Mouse (Mus musculus) testis, adult 2 months (tissue): ENCODE measurements around the gene Znrf1.

Experiments used
- CTCF ChIP-seq: fragments of 200-500 bp; IDR thresholded peaks from 2 replicates; pipeline ENCODE4 v1.5.1; 2012; ENCODE audit warnings: low read depth, mild to moderate bottlenecking, inconsistent platforms, low read length, moderate library complexity; ENCODE audit not compliant: control insufficient read depth, insufficient read depth, insufficient replicate concordance
- POLR2A ChIP-seq: fragments of 200-500 bp; IDR thresholded peaks from 2 replicates; pipeline ENCODE4 v1.6.1; 2012; ENCODE audit warnings: low read depth, mild to moderate bottlenecking, inconsistent platforms, low read length, moderate library complexity; ENCODE audit not compliant: control insufficient read depth

- TF ChIP-seq CTCF = no peak
- TF ChIP-seq POLR2A = no peak
Observed at GRCm38 (mm10) chr8:111606961-111607360, 71.1 kb downstream of the Znrf1 start.
